Mouse (Mus musculus): ENCODE measurements at regions not wholly inside any gene's neighbourhood (a gene's known extent, or its start where the extent isn't known, plus 50 kb on each side); places are given as distances from the start of the nearest gene placed in this dataset.

DNA sequence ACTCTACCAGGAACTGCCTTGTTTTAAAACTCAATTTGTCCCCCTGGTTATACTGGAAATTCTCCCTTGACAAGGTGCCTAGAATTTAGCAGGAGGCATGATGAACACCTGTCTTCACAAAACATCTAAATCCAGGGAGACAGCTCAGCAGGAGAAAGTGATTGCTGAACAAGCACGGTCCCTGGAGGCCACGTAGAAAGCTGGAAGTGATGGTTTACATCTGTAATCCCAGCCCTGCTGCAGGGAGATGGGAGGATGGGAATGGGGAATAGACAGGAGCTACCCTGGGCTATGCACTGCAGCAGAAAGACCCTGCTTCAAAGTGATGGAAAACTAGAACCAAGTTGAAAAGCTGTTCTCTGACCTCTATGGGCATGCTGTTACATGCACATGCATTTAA is 119.1 kb upstream of the Gm10295 start:
- peaks cover 8% of the 10 kb centered on the region; the same call in 1 of the 2 replicates for H3K4me1 ChIP-seq (ENCODE audit: insufficient read depth)
- H3K9me3 ChIP-seq (ENCODE audit: low read length): no peaks in the 10 kb centered on the region
- H3K27ac ChIP-seq (ENCODE audit: low read depth, low read length): no peak overlapping the region
- no peak overlapping the region for H3K4me3 ChIP-seq (ENCODE audit: low read depth, low read length)
- H3K4me2 ChIP-seq (ENCODE audit: low read depth): no peak overlapping the region
- no peak for ATAC-seq
- H3K9ac ChIP-seq: no peak overlapping the region
- no peak for DNase-seq
- H3K27me3 ChIP-seq (ENCODE audit: insufficient read depth, low read length): no peaks in the 10 kb centered on the region
- no peak for TF ChIP-seq CTCF (IDR thresholded peaks at IDR 0.05; ENCODE audit: low read depth)
- WGBS: 60% methylated on average over 2 of the region's 2 CpGs
- H3K36me3 ChIP-seq (ENCODE audit: insufficient read depth): no peaks in the 10 kb centered on the region

DNA sequence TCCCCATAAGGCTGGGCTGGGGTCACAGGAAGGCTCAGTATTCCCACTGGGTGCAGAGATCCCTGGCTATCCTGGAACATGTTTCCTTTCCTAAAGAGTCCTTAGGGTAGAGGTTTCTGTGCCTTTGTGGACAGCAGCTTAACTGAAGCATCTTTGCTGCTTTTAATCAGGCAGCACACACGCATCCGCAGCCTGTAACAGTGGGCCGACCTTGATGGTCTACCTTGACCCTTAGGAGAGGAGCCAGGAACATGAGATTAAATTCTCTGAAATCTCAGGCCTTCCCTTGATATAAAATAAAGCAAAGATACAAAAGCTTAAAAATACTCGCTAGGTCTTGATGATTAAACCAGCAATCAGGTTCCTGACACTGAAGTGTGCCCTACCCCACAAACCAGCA is 118.7 kb upstream of the Gm10295 start:
- no peak overlapping the region for H3K4me2 ChIP-seq (ENCODE audit: low read depth)
- 92% methylated on average over 4 of the region's 4 CpGs for WGBS
- ATAC-seq: no peak

GRCm38 (mm10) chr7:71467436-71468127 is 116.3 kb upstream of the Gm10295 start:
- ATAC-seq (no peak), DNase-seq (no peak)
- no peak for TF ChIP-seq CTCF (IDR thresholded peaks at IDR 0.05; ENCODE audit: low read depth)
- Histone ChIP-seq H3K9me3 (ENCODE audit: low read length) (no peaks in the 10 kb centered on the region), H3K36me3 (ENCODE audit: insufficient read depth) (no peaks in the 10 kb centered on the region), H3K4me2 (ENCODE audit: low read depth) (no peak overlapping the region), H3K4me3 (ENCODE audit: low read depth, low read length) (no peak overlapping the region), H3K9ac (no peak overlapping the region), H3K4me1 (ENCODE audit: insufficient read depth) (peaks cover 6% of the 10 kb centered on the region; the same call in 1 of the 2 replicates), H3K27ac (ENCODE audit: low read depth, low read length) (no peak overlapping the region), H3K27me3 (ENCODE audit: insufficient read depth, low read length) (no peaks in the 10 kb centered on the region)
- 63% methylated on average over 9 of the region's 9 CpGs for WGBS

More for the DNA sequence above, 118.7 kb upstream of the Gm10295 start:
- no peak for DNase-seq
- Histone ChIP-seq H3K27me3 (ENCODE audit: insufficient read depth, low read length) (no peaks in the 10 kb centered on the region), H3K4me1 (ENCODE audit: insufficient read depth) (peaks cover 8% of the 10 kb centered on the region; the same call in 1 of the 2 replicates), H3K27ac (ENCODE audit: low read depth, low read length) (no peak overlapping the region), H3K9ac (no peak overlapping the region), H3K36me3 (ENCODE audit: insufficient read depth) (no peaks in the 10 kb centered on the region), H3K4me3 (ENCODE audit: low read depth, low read length) (no peak overlapping the region), H3K9me3 (ENCODE audit: low read length) (no peaks in the 10 kb centered on the region)
- no peak for TF ChIP-seq CTCF (IDR thresholded peaks at IDR 0.05; ENCODE audit: low read depth)

DNA sequence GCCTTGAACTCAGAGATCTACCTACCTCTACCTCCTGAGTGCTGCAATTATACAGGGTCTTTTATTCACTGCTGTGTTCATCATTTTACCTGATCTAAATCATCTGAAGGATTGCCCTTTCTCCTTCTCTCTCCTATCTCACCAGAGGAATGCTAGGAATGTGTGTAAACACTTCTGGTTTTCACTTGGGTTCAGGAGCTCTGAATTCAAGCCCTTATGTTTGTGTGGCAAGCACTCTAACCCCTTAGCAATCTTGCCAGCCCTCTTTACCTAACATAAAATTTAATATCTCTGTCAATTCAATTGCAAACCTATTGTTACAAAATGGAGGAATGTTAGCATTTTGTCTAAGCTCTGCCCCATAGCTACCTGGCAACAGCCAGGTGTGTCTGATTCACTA is 112.8 kb upstream of the Gm10295 start:
- ATAC-seq: no peak
- no peak for DNase-seq
- H3K4me1 ChIP-seq (ENCODE audit: insufficient read depth): no peaks in the 10 kb centered on the region
- H3K27ac ChIP-seq (ENCODE audit: low read depth, low read length): no peak overlapping the region
- no peak overlapping the region for H3K4me3 ChIP-seq (ENCODE audit: low read depth, low read length)
- no peaks in the 10 kb centered on the region for H3K9me3 ChIP-seq (ENCODE audit: low read length)
- H3K4me2 ChIP-seq (ENCODE audit: low read depth): no peak overlapping the region
- TF ChIP-seq CTCF (IDR thresholded peaks at IDR 0.05; ENCODE audit: low read depth): no peak
- no peaks in the 10 kb centered on the region for H3K36me3 ChIP-seq (ENCODE audit: insufficient read depth)
- H3K9ac ChIP-seq: no peak overlapping the region
- H3K27me3 ChIP-seq (ENCODE audit: insufficient read depth, low read length): no peaks in the 10 kb centered on the region

- Histone ChIP-seq H3K27ac (ENCODE audit: low read depth, low read length) (no peak overlapping the region), H3K9ac (no peak overlapping the region), H3K36me3 (ENCODE audit: insufficient read depth) (no peaks in the 10 kb centered on the region), H3K4me1 (ENCODE audit: insufficient read depth) (no peaks in the 10 kb centered on the region), H3K27me3 (ENCODE audit: insufficient read depth, low read length) (no peaks in the 10 kb centered on the region), H3K4me3 (ENCODE audit: low read depth, low read length) (no peak overlapping the region), H3K4me2 (ENCODE audit: low read depth) (no peak overlapping the region), H3K9me3 (ENCODE audit: low read length) (no peaks in the 10 kb centered on the region)
- no peak for TF ChIP-seq CTCF (IDR thresholded peaks at IDR 0.05; ENCODE audit: low read depth)
- DNase-seq (no peak), ATAC-seq (no peak)
- WGBS: 75% methylated on average over 2 of the region's 2 CpGs
Observed at GRCm38 (mm10) chr7:71463565-71463964, 112.3 kb upstream of the Gm10295 start.

DNA sequence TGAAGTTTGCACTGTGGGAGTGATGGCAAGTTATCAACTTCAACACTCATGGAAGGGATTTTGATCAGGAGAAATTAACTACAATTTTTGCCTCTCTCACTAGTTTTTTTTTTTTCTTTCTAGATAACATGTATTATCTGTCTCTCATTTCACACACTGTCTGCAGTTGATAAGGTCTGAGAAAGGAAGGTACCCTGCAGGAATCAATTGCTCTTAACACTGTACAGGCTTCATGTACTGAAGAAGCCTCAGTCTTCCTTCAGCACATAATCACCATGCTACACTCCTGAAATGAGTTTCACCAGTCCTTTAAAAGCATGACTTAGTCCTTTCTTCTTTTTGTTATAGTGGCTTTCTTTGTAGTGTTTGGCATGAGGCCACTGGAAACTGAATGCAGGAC is 108.5 kb upstream of the Gm10295 start:
- Histone ChIP-seq H3K27ac (ENCODE audit: low read depth, low read length) (no peak overlapping the region), H3K36me3 (ENCODE audit: insufficient read depth) (no peaks in the 10 kb centered on the region), H3K27me3 (ENCODE audit: insufficient read depth, low read length) (no peaks in the 10 kb centered on the region), H3K4me2 (ENCODE audit: low read depth) (no peak overlapping the region), H3K4me1 (ENCODE audit: insufficient read depth) (no peaks in the 10 kb centered on the region), H3K4me3 (ENCODE audit: low read depth, low read length) (no peak overlapping the region), H3K9me3 (ENCODE audit: low read length) (no peaks in the 10 kb centered on the region), H3K9ac (no peak overlapping the region)
- no peak for TF ChIP-seq CTCF (IDR thresholded peaks at IDR 0.05; ENCODE audit: low read depth)
- ATAC-seq (no peak), DNase-seq (no peak)

- Histone ChIP-seq H3K9me3 (ENCODE audit: low read length) (no peaks in the 10 kb centered on the region), H3K9ac (no peak overlapping the region), H3K27me3 (ENCODE audit: insufficient read depth, low read length) (no peaks in the 10 kb centered on the region), H3K4me3 (ENCODE audit: low read depth, low read length) (no peak overlapping the region), H3K27ac (ENCODE audit: low read depth, low read length) (no peak overlapping the region), H3K36me3 (ENCODE audit: insufficient read depth) (no peaks in the 10 kb centered on the region), H3K4me2 (ENCODE audit: low read depth) (no peak overlapping the region), H3K4me1 (ENCODE audit: insufficient read depth) (no peaks in the 10 kb centered on the region)
- no peak for TF ChIP-seq CTCF (IDR thresholded peaks at IDR 0.05; ENCODE audit: low read depth)
- DNase-seq: no peak
- WGBS: 77% methylated on average over 5 of the region's 5 CpGs
- ATAC-seq: no peak
Observed at GRCm38 (mm10) chr7:71458104-71458754, 106.9 kb upstream of the Gm10295 start.

Measured in forebrain, postnatal 0 days (tissue).